Mouse (Mus musculus): Measurements from ENCODE around the gene Tstd1.
A peak's percentile ranks its signal among the peaks of the same experiment; 100 is the strongest.

The Tstd1 gene

GRCm38 (mm10) chr1:171419905-171420304 lies 1.2 kb downstream of the Tstd1 start:
- DNase-seq = no peak

GRCm38 (mm10) chr1:171422504-171423095 lies 3.9 kb downstream of the Tstd1 start:
- DNase-seq = no peak

DNA sequence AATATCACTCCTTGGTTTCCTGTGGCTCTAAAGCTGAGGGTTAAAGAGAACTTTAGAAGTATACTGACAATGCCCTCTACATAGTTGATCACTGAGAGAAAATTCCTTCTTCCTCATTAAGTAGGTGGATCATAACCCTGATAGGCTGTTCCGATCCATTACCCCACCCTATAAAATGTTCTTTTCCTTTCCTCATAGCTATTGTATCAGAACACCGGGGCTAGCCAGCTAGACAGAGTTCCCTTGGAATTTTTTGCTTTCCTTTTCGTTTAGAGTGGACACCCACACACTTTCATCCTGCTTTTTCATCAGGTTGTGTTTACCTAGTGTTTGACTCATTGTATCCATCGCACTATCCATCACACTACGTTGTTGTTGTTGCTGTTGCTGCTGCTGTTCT lies 6.0 kb downstream of the Tstd1 start:
- no peak for DNase-seq

DNA sequence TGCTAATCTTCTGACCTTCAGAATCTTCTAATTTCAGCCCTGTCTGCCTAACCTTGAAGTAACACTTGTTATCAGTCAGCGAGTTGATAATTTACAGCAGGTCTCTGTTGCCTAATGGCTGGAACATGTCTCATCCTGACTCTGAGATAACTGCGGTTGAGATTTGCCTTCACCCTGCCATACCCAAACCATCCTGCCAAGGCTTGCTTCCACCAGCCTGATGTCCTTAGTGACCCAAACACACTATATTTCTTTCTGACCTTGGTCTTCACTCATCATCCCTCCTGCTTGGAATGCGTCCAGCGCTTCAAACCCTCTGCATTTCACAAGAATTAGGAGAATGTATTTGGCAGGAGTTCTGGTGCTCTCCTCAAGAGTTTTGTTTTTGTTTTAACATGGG lies 6.5 kb downstream of the Tstd1 start:
- no peak for DNase-seq

DNA sequence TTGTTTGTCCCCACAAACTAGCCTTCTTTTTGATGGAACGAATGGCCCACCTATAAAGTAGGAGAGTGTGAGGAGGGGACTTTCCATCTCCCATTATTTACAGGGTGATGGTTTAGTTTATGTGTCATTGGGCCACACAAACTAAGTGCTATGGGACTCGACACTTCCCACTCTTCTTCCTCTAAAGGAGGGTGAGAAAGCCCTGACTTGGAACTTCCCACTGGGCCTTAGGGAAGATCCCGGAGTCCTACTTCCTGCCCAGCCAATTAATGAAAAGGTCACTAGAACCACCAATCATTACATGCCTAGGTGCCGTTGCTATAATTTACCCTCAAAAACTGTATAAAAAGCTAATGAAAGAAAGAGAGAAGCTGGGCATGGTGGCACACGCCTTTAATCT lies 13.5 kb downstream of the Tstd1 start:
- DNase-seq = no peak

DNA sequence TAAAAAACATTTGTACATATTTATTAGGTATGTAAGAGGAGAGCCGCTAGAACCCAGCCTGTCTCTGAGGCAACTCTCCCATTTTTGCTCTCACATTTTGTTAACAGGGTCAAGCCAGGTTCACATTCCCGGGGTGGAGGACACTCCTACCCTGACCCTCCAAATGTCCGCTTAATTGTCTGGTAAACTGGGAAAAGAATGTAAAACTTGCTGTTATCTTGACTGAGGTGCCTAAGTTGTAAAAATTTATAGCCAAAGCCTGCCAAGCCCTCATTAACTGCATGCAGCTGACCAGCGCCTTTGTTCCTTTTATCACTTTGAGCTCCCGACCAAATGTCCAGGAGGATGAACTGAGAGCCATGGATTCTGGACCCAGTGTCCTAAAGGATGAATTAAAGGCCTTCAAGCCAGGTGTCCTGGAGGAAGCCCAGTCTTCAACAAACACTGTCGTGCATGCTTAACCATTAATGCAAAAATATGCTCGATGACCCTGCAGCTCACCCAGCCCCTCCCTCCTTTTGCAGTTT lies 16.7 kb downstream of the Tstd1 start:
- no peak for DNase-seq

DNA sequence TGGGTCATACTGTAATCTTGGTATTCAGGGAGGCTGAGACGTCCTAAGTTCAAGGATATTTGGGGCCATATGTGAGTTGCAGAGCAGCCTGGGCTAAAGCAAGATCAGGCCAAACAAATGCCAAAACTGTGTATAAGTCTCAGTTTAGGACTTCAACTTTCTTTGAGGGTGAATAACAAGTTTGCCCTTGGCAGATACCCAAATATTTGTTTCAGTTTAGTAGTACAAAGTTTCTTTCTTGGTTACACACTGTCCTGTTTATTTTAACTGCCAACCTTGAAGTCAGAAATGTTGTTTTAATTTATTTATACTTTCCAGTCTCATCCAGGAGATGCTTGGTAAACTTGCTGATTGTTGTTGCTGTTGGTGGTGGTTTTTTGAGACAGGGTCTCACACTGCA lies 17.3 kb downstream of the Tstd1 start:
- no peak for DNase-seq

- peak; percentile 85 to 89 for DNase-seq
These were observed 18.8 kb downstream of the Tstd1 start, which contains the start of gene F11r for GRCm38 (mm10) chr1:171437264-171438013. TSS of gene F11r (plus strand) at chr1:171437535.

DNA sequence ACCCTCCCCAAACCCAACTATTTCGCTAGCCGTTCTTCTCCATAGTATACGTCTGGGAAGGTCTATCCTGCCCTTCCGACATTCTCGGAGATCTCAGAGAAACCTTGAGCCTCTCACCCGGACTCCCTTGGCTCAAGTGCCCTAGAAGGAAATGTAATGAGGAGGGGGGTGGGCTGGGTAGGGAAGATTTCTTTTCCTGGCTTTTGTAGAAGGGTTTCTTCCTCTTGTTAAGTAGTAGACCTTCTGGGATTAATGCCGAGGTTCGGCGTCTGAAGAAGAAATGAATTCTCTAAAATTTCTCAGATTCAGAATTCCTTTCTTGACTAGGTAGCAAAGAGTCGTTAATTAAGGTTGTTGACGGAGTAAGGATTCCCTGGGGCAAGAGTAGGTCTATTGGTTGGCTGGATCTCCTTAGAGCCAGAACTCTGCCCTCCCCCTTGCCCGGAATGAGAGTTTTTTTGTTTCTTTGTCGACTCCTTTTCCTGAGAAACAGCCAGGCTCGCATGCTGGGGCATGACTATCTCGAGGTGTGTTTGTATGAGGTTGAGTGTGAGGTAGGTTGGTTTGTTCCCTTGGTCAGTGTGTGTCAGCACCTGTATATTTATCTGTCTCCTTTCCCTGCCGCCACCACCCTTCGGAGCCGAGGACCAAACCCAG lies 19.5 kb downstream of the Tstd1 start:
- DNase-seq = no peak

DNA sequence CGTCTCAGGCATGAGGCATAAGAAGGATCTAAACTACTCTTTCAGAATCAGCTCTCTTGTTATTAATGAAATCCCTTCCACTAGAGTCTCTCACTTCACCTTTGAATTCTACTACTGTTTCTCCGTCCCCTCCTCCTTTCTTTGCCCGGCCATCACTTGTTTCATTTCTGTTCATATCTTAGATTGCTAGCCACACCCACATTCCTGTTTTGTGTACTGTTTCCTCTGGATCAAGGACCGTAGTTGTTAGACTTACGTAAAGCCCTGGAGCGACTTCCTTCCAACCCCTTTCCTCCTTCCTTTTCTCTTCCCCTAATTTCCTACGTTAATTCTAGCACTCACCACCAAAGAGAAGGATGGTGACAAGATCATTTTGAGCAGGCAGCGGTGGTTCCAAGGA lies 20.4 kb downstream of the Tstd1 start:
- no peak for DNase-seq

DNA sequence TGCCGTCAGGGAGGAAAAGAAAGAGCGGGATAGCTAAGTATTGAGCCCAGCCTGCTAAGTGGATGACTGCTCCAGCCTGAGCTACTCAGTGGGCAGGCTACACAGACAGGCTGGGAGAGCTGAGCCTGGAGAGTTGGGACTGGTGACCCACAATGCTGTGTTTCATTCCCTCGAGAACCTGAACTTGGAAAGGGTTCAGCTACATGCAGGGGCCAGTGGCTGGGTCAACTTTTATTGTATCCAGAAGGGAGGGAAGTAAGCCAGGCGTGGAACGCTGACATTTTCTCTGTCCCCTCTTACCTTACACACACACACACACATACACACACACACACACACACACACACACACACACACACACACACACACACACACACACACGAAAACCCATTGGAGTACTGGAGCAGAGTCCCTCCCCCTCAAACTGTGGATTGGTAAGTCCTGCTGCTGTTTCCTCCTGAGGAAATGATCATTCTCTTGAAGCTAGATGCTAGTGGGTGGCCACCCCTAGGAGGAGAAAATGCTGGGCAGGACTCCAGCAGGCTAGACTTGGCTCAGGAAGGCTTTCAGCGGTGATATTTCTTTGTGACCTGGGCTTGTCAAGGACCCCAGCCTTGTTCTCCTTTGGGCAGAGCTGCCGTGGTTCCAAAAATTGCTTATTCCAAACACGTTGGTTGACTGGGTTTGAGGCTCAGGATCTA lies 21.5 kb downstream of the Tstd1 start:
- no peak for DNase-seq

GRCm38 (mm10) chr1:171441466-171442412 lies 23.1 kb downstream of the Tstd1 start:
- no peak for DNase-seq

DNA sequence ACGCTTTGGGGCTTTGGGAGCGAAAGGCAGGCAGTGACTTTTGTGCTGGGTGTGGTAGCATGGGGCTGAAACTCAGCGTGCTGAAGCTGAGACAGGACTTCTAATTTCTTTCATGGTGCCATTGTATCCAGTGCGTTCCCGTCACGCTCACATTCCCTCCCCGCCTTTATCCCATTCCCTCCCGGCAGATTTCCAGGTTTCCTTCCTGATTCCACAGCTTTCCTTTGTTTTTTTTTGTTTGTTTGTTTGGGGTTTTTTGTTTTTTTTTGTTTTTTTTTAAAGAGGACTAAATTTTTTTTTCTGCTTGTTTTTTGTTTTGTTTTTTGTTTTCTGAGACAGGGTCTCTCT lies 23.7 kb downstream of the Tstd1 start:
- no peak for DNase-seq

DNA sequence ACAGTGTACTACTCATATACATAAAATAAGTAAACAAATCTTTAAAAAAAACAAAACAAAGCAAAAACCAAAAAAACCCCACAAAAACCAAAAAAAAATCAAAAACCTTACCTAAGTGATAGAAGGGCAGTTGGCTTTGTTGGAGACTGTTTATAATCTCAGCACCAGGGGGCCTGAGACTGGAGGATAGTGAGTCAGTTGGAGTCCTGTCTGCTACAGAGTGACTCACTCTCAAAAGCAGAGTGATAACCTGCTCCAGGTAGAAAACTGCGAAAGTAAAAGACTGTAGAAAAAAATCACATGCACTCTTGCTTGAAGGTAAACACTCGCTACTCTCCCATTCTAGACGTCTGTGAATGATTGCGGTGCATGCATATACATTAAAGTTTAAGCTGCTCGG lies 26.4 kb downstream of the Tstd1 start:
- no peak for DNase-seq

GRCm38 (mm10) chr1:171446854-171447253 lies 28.2 kb downstream of the Tstd1 start:
- no peak for DNase-seq

DNA sequence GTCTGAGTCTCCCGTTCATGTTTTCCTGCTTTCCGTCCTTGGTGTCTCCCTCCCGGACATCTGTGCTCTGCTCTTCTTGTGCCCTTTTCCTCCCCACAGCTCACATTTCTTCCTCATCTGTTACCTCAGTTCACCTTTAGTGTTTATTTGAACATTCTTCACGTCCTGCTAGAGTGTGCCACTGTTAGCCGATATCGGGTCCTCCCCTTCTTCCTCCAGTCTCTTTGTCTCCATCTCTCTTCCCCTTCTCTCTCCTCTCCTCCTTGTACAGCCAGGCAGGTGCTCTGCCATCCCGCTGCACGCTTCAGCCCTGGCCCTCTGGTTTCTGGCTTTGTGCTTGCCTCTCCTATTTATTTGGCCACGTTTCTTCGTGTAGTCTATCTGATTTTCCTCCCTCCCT lies 29.0 kb downstream of the Tstd1 start:
- DNase-seq = no peak

- DNase-seq = no peak
These were observed 31.4 kb downstream of the Tstd1 start for GRCm38 (mm10) chr1:171450062-171450461.

- DNase-seq = no peak
These were observed 32.3 kb downstream of the Tstd1 start for GRCm38 (mm10) chr1:171451001-171451400.

GRCm38 (mm10) chr1:171452522-171452921 lies 33.9 kb downstream of the Tstd1 start:
- no peak for DNase-seq

- DNase-seq = no peak
These were observed 34.3 kb downstream of the Tstd1 start for GRCm38 (mm10) chr1:171452923-171453322.

- no peak for DNase-seq
These were observed 36.3 kb downstream of the Tstd1 start for GRCm38 (mm10) chr1:171454926-171455325.

GRCm38 (mm10) chr1:171457568-171457967 lies 38.9 kb downstream of the Tstd1 start:
- DNase-seq = no peak
